Mouse (Mus musculus) CH12.LX (cell line): ENCODE measurements at regions not wholly inside any gene's neighbourhood (a gene's known extent, or its start where the extent isn't known, plus 50 kb on each side); places are given as distances from the start of the nearest gene placed in this dataset.

Experiments used
- DNase-seq: peaks from one replicate; pipeline ENCODE4 v3.0.0-alpha.2; 2013; ENCODE audit errors: extremely low read depth
- H3K27ac ChIP-seq: 2 replicates; pipeline ENCODE4 v1.5.1; 2012; ENCODE audit warnings: low read depth, mild to moderate bottlenecking, control low read depth, moderate library complexity; ENCODE audit not compliant: insufficient read depth
- H3K27me3 ChIP-seq: replicated peaks from 2 replicates; pipeline ENCODE3; 2012; ENCODE audit warnings: inconsistent platforms
- H3K36me3 ChIP-seq, 2 experiments: replicated peaks in 1 of 2; 2 replicates each; pipeline versions ENCODE3 to v1.6.1; 2012; ENCODE audit warnings: inconsistent platforms in 1 of 2, low read length in 1 of 2, mild to moderate bottlenecking in 1 of 2, mixed read lengths in 1 of 2, moderate library complexity in 1 of 2; ENCODE audit not compliant: control insufficient read depth in 1 of 2, insufficient read depth in 1 of 2
- H3K4me1 ChIP-seq, 2 experiments: 2 replicates each; pipeline ENCODE4 v1.6.1; 2012; ENCODE audit warnings: inconsistent platforms in 1 of 2, moderate library complexity in 1 of 2; ENCODE audit not compliant: insufficient read depth in 2 of 2, control insufficient read depth in 1 of 2
- H3K4me2 ChIP-seq: 2 replicates; pipeline ENCODE4 v1.6.1; 2012; ENCODE audit warnings: low read depth, mild to moderate bottlenecking, control low read depth; ENCODE audit not compliant: poor library complexity, insufficient read depth, severe bottlenecking
- H3K4me3 ChIP-seq, 3 experiments: fragments of 150-350 bp in 1 of 3; sonication (generic) in 1 of 3; replicated peaks in 1 of 3; 2 replicates each; pipeline versions ENCODE3 to v1.5.1; 2011 to 2012; ENCODE audit warnings: low read depth in 2 of 3, low read length in 2 of 3, mild to moderate bottlenecking in 2 of 3, moderate library complexity in 2 of 3, control low read depth in 1 of 3, improper control_type of control experiment in 1 of 3, inconsistent platforms in 1 of 3, mixed read lengths in 1 of 3; ENCODE audit not compliant: poor library complexity in 1 of 3
- H3K79me2 ChIP-seq: replicated peaks from 2 replicates; pipeline ENCODE4 v1.6.1; 2012; ENCODE audit warnings: mild to moderate bottlenecking, moderate library complexity; ENCODE audit not compliant: control insufficient read depth, poor library complexity, insufficient read depth, severe bottlenecking; ENCODE audit errors: extremely low read depth
- H3K9ac ChIP-seq: 2 replicates; pipeline ENCODE4 v1.6.1; 2012; ENCODE audit warnings: low read depth, mild to moderate bottlenecking, control low read depth, moderate library complexity; ENCODE audit not compliant: insufficient read depth
- H3K9me3 ChIP-seq: replicated peaks from 2 replicates; pipeline ENCODE3; 2012; ENCODE audit warnings: low read length, inconsistent platforms, mixed read lengths
- BHLHE40 ChIP-seq: IDR thresholded peaks from 2 replicates; pipeline ENCODE4 v1.6.1; 2011; ENCODE audit warnings: mild to moderate bottlenecking, low read depth, low read length, improper control_type of control experiment
- CHD1 ChIP-seq: IDR thresholded peaks from 2 replicates; pipeline ENCODE4 v1.6.1; 2012; ENCODE audit warnings: low read depth, low read length, improper control_type of control experiment, inconsistent platforms
- E2F4 ChIP-seq: IDR thresholded peaks from 2 replicates; pipeline ENCODE4 v1.6.1; 2011; ENCODE audit warnings: low read depth, low read length, improper control_type of control experiment; ENCODE audit not compliant: insufficient replicate concordance
- ELF1 ChIP-seq: IDR thresholded peaks from 2 replicates; pipeline ENCODE4 v1.6.1; 2014; ENCODE audit warnings: low read depth, mild to moderate bottlenecking, inconsistent platforms, low read length, improper control_type of control experiment
- ETS1 ChIP-seq: conservative IDR thresholded peaks from 2 replicates; pipeline ENCODE4 v1.6.1; 2012; ENCODE audit warnings: low read depth, mild to moderate bottlenecking, inconsistent platforms, low read length, improper control_type of control experiment, moderate library complexity
- IRF4 ChIP-seq: IDR thresholded peaks from 2 replicates; pipeline ENCODE4 v1.6.1; 2014; ENCODE audit warnings: low read depth, mild to moderate bottlenecking, inconsistent platforms, low read length, improper control_type of control experiment
- JUN ChIP-seq: IDR thresholded peaks from 2 replicates; pipeline ENCODE4 v1.6.1; 2011; ENCODE audit warnings: low read depth, mild to moderate bottlenecking, low read length, improper control_type of control experiment, moderate library complexity; ENCODE audit not compliant: insufficient read depth
- JUND ChIP-seq: conservative IDR thresholded peaks from 2 replicates; pipeline ENCODE4 v1.6.1; 2011; ENCODE audit warnings: low read depth, low read length, improper control_type of control experiment
- KAT2A ChIP-seq: IDR thresholded peaks from 2 replicates; pipeline ENCODE4 v1.6.1; 2012; ENCODE audit warnings: low read length, improper control_type of control experiment, inconsistent platforms; ENCODE audit not compliant: insufficient replicate concordance
- MAFK ChIP-seq: IDR thresholded peaks from 2 replicates; pipeline ENCODE4 v1.6.1; 2011; ENCODE audit warnings: low read length, improper control_type of control experiment; ENCODE audit not compliant: insufficient replicate concordance
- MEF2A ChIP-seq: IDR thresholded peaks from 2 replicates; pipeline ENCODE4 v1.6.1; 2014; ENCODE audit warnings: low read depth, mild to moderate bottlenecking, inconsistent platforms, low read length, improper control_type of control experiment, borderline replicate concordance
- NRF1 ChIP-seq: IDR thresholded peaks from 2 replicates; pipeline ENCODE4 v1.6.1; 2014; ENCODE audit warnings: low read depth, mild to moderate bottlenecking, inconsistent platforms, low read length, improper control_type of control experiment, moderate library complexity
- PAX5 ChIP-seq: IDR thresholded peaks from 2 replicates; pipeline ENCODE4 v1.6.1; 2012; ENCODE audit warnings: low read length, inconsistent platforms, mixed read lengths
- POLR2A ChIP-seq: IDR thresholded peaks from 2 replicates; pipeline ENCODE4 v1.6.1; 2011; ENCODE audit warnings: low read depth, mild to moderate bottlenecking, improper control_type of control experiment, low read length
- TCF12 ChIP-seq: IDR thresholded peaks from 2 replicates; pipeline ENCODE4 v1.6.1; 2014; ENCODE audit warnings: low read depth, mild to moderate bottlenecking, inconsistent platforms, low read length, improper control_type of control experiment
- USF1 ChIP-seq: IDR thresholded peaks from 2 replicates; pipeline ENCODE4 v1.6.1; 2014; ENCODE audit warnings: low read depth, mild to moderate bottlenecking, inconsistent platforms, low read length, improper control_type of control experiment
- ZMIZ1 ChIP-seq: IDR thresholded peaks from 2 replicates; pipeline ENCODE4 v1.6.1; 2012; ENCODE audit warnings: low read depth, mild to moderate bottlenecking, inconsistent platforms, low read length, improper control_type of control experiment
- dilution Hi-C: fragments of 300-500 bp; cut with MboI; formaldehyde crosslinking; loops from 2 replicates; pipeline ENCODE4 v1.14.3; 2020; ENCODE audit warnings: low sequenced_read_pairs; ENCODE audit not compliant: extremely low pct_unique_long_range_greater_than_20kb, extremely low pct_ligation_motif_present
- in situ Hi-C: fragments of 300-500 bp; cut with MboI; formaldehyde crosslinking; loops from 3 replicates; pipeline ENCODE4 v1.14.3; 2019; ENCODE audit warnings: low sequenced_read_pairs, low pct_ligation_motif_present, low pct_unique_long_range_greater_than_20kb, mixed read lengths

DNA sequence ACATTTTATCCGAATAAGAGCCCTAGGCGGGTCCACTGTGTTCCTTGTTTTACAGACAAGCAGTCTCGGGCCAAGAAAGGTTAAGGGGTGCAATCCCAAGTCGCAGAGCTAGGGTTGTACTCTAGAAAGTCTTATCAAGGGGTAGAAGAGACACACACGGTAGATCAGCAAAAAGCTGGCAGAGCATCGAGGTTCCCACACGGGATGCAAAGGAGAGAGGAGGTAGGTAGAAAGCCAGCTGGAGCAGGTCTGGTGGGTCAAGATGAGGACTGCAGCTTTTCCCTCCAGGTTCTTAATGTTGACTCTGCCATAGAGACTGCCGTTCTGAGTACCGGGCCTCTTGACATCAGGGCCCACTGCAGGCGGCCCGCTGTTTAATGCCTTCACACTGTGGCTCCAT lies 463.3 kb downstream of the Cd83 start:
- dilution Hi-C loops = no loop called here
- no peaks in the 10 kb centered on the region for H3K79me2 ChIP-seq
- DNase-seq = no peak
- H3K4me3 ChIP-seq = no peak overlapping the region
- H3K4me1 ChIP-seq = peaks cover 3 to 15% of the 10 kb centered on the region in 2 experiments; a peak in 3 of 4 replicates
- H3K36me3 ChIP-seq = no peaks in the 10 kb centered on the region
- no peak overlapping the region for H3K9ac ChIP-seq
- no peaks in the 10 kb centered on the region for H3K9me3 ChIP-seq
- no peak overlapping the region for H3K27ac ChIP-seq
- in situ Hi-C loops = no loop called here
- TF ChIP-seq IRF4 (no peak), ZMIZ1 (no peak), NRF1 (no peak), CHD1 (no peak), TCF12 (no peak), JUN (no peak), KAT2A (no peak), BHLHE40 (no peak), POLR2A (no peak), ETS1 (no peak)
- H3K27me3 ChIP-seq = no peaks in the 10 kb centered on the region
- H3K4me2 ChIP-seq = no peak overlapping the region

DNA sequence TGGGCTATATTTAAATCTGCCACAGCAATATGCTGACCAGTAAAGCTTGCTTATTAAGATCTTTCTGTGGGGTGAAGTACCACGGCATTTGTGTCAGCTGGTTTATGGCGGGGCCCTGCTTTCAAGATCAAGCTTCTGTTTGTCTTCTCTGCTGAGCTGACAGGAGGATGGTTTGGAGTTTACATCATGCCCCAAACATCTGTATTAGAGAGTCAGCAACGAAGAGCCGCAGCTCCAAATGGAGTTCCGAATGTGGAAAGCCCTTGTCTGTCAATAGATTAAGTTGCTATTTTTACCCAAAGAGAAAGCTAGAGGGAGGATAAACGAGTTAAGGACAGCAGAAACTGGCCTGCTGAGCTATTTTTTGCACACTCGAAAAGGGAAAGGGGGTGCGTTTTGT lies 463.8 kb downstream of the Cd83 start:
- TF ChIP-seq NRF1 (no peak), MEF2A (no peak), E2F4 (no peak)
- no peaks in the 10 kb centered on the region for H3K9me3 ChIP-seq
- H3K4me3 ChIP-seq = no peak overlapping the region
- DNase-seq = no peak
- H3K27ac ChIP-seq = no peak overlapping the region
- in situ Hi-C loops = no loop called here
- H3K79me2 ChIP-seq = no peaks in the 10 kb centered on the region
- no peak overlapping the region for H3K4me2 ChIP-seq
- H3K9ac ChIP-seq = no peak overlapping the region
- dilution Hi-C loops = no loop called here
- no peaks in the 10 kb centered on the region for H3K27me3 ChIP-seq
- no peaks in the 10 kb centered on the region for H3K36me3 ChIP-seq
- peaks cover 3 to 15% of the 10 kb centered on the region in 2 experiments; a peak in 3 of 4 replicates for H3K4me1 ChIP-seq

DNA sequence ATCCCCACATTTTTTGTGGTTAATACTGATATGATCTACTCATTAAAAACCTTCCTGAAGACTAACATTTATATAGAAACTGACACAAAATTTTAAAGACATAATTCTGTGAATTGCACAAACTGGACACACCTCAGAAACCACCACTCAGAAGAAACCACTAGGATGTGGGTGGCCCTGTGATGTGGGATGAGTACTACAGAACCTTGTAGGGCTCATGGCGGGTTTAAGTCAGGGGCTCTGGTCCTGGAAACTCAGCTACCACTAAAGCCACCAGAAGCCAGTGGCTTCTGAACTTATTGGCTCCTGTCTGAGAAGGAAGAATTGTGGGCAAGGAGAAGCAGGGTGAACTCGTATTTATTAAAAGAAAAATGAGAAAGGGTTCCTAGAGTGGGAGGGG lies 464.5 kb downstream of the Cd83 start:
- TF ChIP-seq ELF1 (no peak), PAX5 (no peak), KAT2A (no peak), JUND (no peak), NRF1 (no peak), BHLHE40 (no peak), JUN (no peak), CHD1 (no peak), USF1 (no peak), MAFK (no peak)
- TF ChIP-seq, all 38 proteins: peak for 0
- Histone ChIP-seq H3K9ac (no peak overlapping the region), H3K79me2 (no peaks in the 10 kb centered on the region), H3K27ac (no peak overlapping the region), H3K4me2 (no peak overlapping the region), H3K4me1 (peaks cover 3 to 15% of the 10 kb centered on the region in 2 experiments; a peak in 3 of 4 replicates), H3K27me3 (no peaks in the 10 kb centered on the region), H3K36me3 (no peaks in the 10 kb centered on the region), H3K9me3 (no peaks in the 10 kb centered on the region), H3K4me3 (no peak overlapping the region)
- in situ Hi-C loops (no loop called here), dilution Hi-C loops (no loop called here)
- no peak for DNase-seq
